Mouse (Mus musculus) ES-E14 (cell line): Measurements from ENCODE around the gene Hfe. TPM values are rescaled to one million over a fixed set of nuclear protein-coding genes. Genes with fewer than 3 reads are reported as not detected.

Experiments
- DNase-seq: peaks from one replicate; pipeline ENCODE4 v3.0.0-alpha.2; 2013; ENCODE audit warnings: low read depth, low spot score
- H3K27ac ChIP-seq: 2 replicates; pipeline ENCODE4 v1.5.1; 2012; ENCODE audit warnings: low read depth, mild to moderate bottlenecking, low read length, moderate library complexity, mixed read lengths; ENCODE audit not compliant: poor library complexity, insufficient read depth, severe bottlenecking
- H3K36me3 ChIP-seq: 2 replicates; pipeline ENCODE4 v1.6.1; 2012; ENCODE audit warnings: mild to moderate bottlenecking, low read length, moderate library complexity, mixed read lengths; ENCODE audit not compliant: control insufficient read depth, poor library complexity, insufficient read depth, severe bottlenecking
- H3K4me1 ChIP-seq, 2 experiments: fragments of 150-350 bp in 1 of 2; sonication (generic) in 1 of 2; 2 replicates each; pipeline ENCODE4 v1.6.1; 2012; ENCODE audit warnings: low read length in 2 of 2, mild to moderate bottlenecking in 1 of 2, mixed read lengths in 1 of 2; ENCODE audit not compliant: control insufficient read depth in 2 of 2, insufficient read depth in 2 of 2, poor library complexity in 1 of 2
- H3K4me3 ChIP-seq, 2 experiments: fragments of 150-350 bp in 1 of 2; sonication (generic) in 1 of 2; 2 replicates each; pipeline ENCODE4 v1.5.1; 2012; ENCODE audit warnings: low read length in 2 of 2, low read depth in 1 of 2, mild to moderate bottlenecking in 1 of 2, mixed read lengths in 1 of 2; ENCODE audit not compliant: insufficient read depth in 1 of 2, poor library complexity in 1 of 2, severe bottlenecking in 1 of 2
- H3K9ac ChIP-seq: 2 replicates; pipeline ENCODE4 v1.6.1; 2012; ENCODE audit warnings: low read depth, mild to moderate bottlenecking, low read length, mixed read lengths; ENCODE audit not compliant: poor library complexity, insufficient read depth, severe bottlenecking
- H3K9me3 ChIP-seq: fragments of 150-350 bp; sonication (generic); 2 replicates; pipeline ENCODE4 v1.6.1; 2012; ENCODE audit warnings: low read depth, mild to moderate bottlenecking, low read length; ENCODE audit not compliant: control insufficient read depth, insufficient read depth
- CHD2 ChIP-seq: IDR thresholded peaks from 2 replicates; pipeline ENCODE4 v1.6.1; 2014; ENCODE audit warnings: mild to moderate bottlenecking, low read depth, low read length, inconsistent platforms
- HCFC1 ChIP-seq: IDR thresholded peaks from 2 replicates; pipeline ENCODE4 v1.6.1; 2012; ENCODE audit warnings: low read length, inconsistent platforms, borderline replicate concordance; ENCODE audit not compliant: insufficient read depth
- MAFK ChIP-seq: IDR thresholded peaks from 2 replicates; pipeline ENCODE4 v1.6.1; 2014; ENCODE audit warnings: mild to moderate bottlenecking, low read depth, low read length, inconsistent platforms; ENCODE audit not compliant: insufficient read depth
- ZC3H11A ChIP-seq: IDR thresholded peaks from 2 replicates; pipeline ENCODE4 v1.6.1; 2012; ENCODE audit warnings: low read depth, mild to moderate bottlenecking, inconsistent platforms, low read length, borderline replicate concordance
- ZNF384 ChIP-seq: IDR thresholded peaks from 2 replicates; pipeline ENCODE4 v1.6.1; 2012; ENCODE audit warnings: low read depth, low read length, inconsistent platforms
- in situ Hi-C, 2 experiments: fragments of 600-800 bp; cut with MboI; formaldehyde crosslinking; loops; one replicate each; pipeline ENCODE4 v1.15.1; 2025; ENCODE audit warnings: low sequenced_read_pairs in 2 of 2, inconsistent platforms in 1 of 2; ENCODE audit not compliant: unreplicated experiment in 2 of 2
- total RNA-seq: library from RNA; depleted of rRNA; stranded (reverse); fragments of 300-350 nt; gene quantifications from 2 replicates; pipeline ENCODE4 v1.2.3, GENCODE M21; 2012

The Hfe gene
- total RNA-seq, 1 experiment: 1.5 TPM

- H3K9me3 ChIP-seq: no peaks in the 10 kb centered on the region
- DNase-seq: no peak
- no peaks in the 10 kb centered on the region for H3K36me3 ChIP-seq
- no peak for TF ChIP-seq HCFC1
- TF ChIP-seq ZC3H11A: no peak
- no peak for TF ChIP-seq CHD2
- TF ChIP-seq MAFK: no peak
- no peak for TF ChIP-seq ZNF384
- in situ Hi-C loops: no loop called here
- peak overlapping the region; percentile 19; the same call in 1 of the 2 replicates for H3K9ac ChIP-seq
- no peak overlapping the region for H3K27ac ChIP-seq
- H3K4me1 ChIP-seq: peaks cover 4 to 5% of the 10 kb centered on the region in 2 experiments; a peak in 2 of 4 replicates
- H3K4me3 ChIP-seq: peak overlapping the region in 1 of 2 experiments; percentile 13; a peak in 1 of 4 replicates
Observed at GRCm38 (mm10) chr13:23709714-23710373, 810 bp downstream of the Hfe start.

- H3K9me3 ChIP-seq: no peaks in the 10 kb centered on the region
- H3K27ac ChIP-seq: no peak overlapping the region
- no peaks in the 10 kb centered on the region for H3K36me3 ChIP-seq
- H3K4me1 ChIP-seq: peaks cover 4 to 5% of the 10 kb centered on the region in 2 experiments; a peak in 2 of 4 replicates
- no peak overlapping the region for H3K4me3 ChIP-seq
- in situ Hi-C loops: no loop called here
- DNase-seq: no peak
- no peak overlapping the region for H3K9ac ChIP-seq
- TF ChIP-seq HCFC1 (no peak), CHD2 (no peak), ZC3H11A (no peak), MAFK (no peak), ZNF384 (no peak)
Observed at GRCm38 (mm10) chr13:23708654-23709053, 2.0 kb downstream of the Hfe start.

DNA sequence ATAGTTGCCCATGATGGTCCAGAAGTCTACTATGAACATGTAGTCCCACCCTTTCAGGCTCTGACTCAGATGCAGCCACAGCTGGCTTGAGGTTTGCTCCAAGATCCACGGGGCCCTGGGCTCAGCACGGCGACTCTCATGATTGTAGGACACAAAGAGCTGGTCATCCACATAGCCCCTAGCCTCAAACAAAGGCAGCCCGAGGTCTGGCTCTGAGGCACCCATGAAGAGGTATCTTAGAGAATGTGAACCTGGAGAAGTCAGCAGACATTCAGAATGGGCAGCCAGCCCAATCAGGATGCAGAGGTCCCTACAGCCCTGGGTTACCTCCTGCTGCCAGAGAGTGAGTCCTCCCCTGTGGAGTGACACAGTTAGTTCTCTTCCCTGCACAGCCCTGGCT is 2.6 kb downstream of the Hfe start:
- no peak overlapping the region for H3K9ac ChIP-seq
- DNase-seq: no peak
- H3K4me3 ChIP-seq: no peak overlapping the region
- TF ChIP-seq HCFC1: no peak
- no peak for TF ChIP-seq ZC3H11A
- TF ChIP-seq ZNF384: no peak
- TF ChIP-seq MAFK: no peak
- no peak for TF ChIP-seq CHD2
- no peak overlapping the region for H3K27ac ChIP-seq
- in situ Hi-C loops: no loop called here
- H3K9me3 ChIP-seq: no peaks in the 10 kb centered on the region
- peaks cover 4 to 5% of the 10 kb centered on the region in 2 experiments; a peak in 2 of 4 replicates for H3K4me1 ChIP-seq
- H3K36me3 ChIP-seq: no peaks in the 10 kb centered on the region

GRCm38 (mm10) chr13:23706771-23707170 is 3.9 kb downstream of the Hfe start:
- Histone ChIP-seq H3K9ac (no peak overlapping the region), H3K27ac (no peak overlapping the region), H3K36me3 (no peaks in the 10 kb centered on the region), H3K4me1 (peaks cover 4 to 5% of the 10 kb centered on the region in 2 experiments; a peak in 2 of 4 replicates), H3K4me3 (no peak overlapping the region), H3K9me3 (no peaks in the 10 kb centered on the region)
- TF ChIP-seq MAFK (no peak), CHD2 (no peak), ZNF384 (no peak), ZC3H11A (no peak), HCFC1 (no peak)
- in situ Hi-C loops: no loop called here
- no peak for DNase-seq
